Mouse (Mus musculus): ENCODE data around the gene 1600014C23Rik.

1600014C23Rik gene

GRCm38 (mm10) chr17:45686093-45686619 is 47.5 kb downstream of the 1600014C23Rik start, which contains the start of gene Mrpl14:
Mrpl14 (plus strand) TSS chr17:45686322.
- DNase-seq: peak; percentile 93

- peak; percentile 41 to 63 for DNase-seq
Observed at GRCm38 (mm10) chr17:45685171-45686092, 48.2 kb downstream of the 1600014C23Rik start.

- DNase-seq: no peak
Observed at GRCm38 (mm10) chr17:45684667-45685131, 48.9 kb downstream of the 1600014C23Rik start.
